Mouse (Mus musculus) C2C12 (cell line): ENCODE measurements around the gene Mt2. TPM values are rescaled to one million over a fixed set of nuclear protein-coding genes. Genes with fewer than 3 reads are reported as not detected.
A peak's percentile ranks its signal among the peaks of the same experiment; 100 is the strongest.

Experiments
- H3K27me3 ChIP-seq: one replicate; pipeline ENCODE4 v1.6.1; 2011; ENCODE audit not compliant: control insufficient read depth, insufficient read depth, insufficient read length
- H3K36me3 ChIP-seq: one replicate; pipeline ENCODE4 v1.6.1; 2011; ENCODE audit not compliant: control insufficient read depth, insufficient read depth
- H3K4me3 ChIP-seq: one replicate; pipeline ENCODE4 v1.5.1; 2011; ENCODE audit warnings: mild to moderate bottlenecking, control low read depth; ENCODE audit not compliant: poor library complexity, insufficient read depth, severe bottlenecking
- H3K79me2 ChIP-seq: one replicate; pipeline ENCODE4 v1.6.1; 2011; ENCODE audit not compliant: control insufficient read depth, insufficient read depth
- H3K79me3 ChIP-seq: one replicate; pipeline ENCODE4 v1.6.1; 2011; ENCODE audit warnings: low read depth, control low read depth
- H3ac ChIP-seq: one replicate; pipeline ENCODE3; 2011; ENCODE audit warnings: low read depth; ENCODE audit not compliant: control insufficient read depth, insufficient read length
- CEBPB ChIP-seq: IDR thresholded peaks from one replicate; pipeline ENCODE4 v1.6.1; 2011; ENCODE audit warnings: low read depth, mild to moderate bottlenecking, control low read depth, moderate library complexity
- CTCF ChIP-seq: IDR thresholded peaks from one replicate; pipeline ENCODE4 v1.5.1; 2011; ENCODE audit not compliant: control insufficient read depth, insufficient read depth, insufficient read length
- FOSL1 ChIP-seq: IDR thresholded peaks from one replicate; pipeline ENCODE4 v1.8.0; 2011; ENCODE audit warnings: mild to moderate bottlenecking, low read length; ENCODE audit not compliant: poor library complexity, insufficient read depth, severe bottlenecking
- MAX ChIP-seq: IDR thresholded peaks from one replicate; pipeline ENCODE4 v1.6.1; 2011; ENCODE audit warnings: mild to moderate bottlenecking, control low read depth
- MYOD1 ChIP-seq: IDR thresholded peaks from one replicate; pipeline ENCODE4 v1.6.1; 2011; ENCODE audit warnings: low read depth; ENCODE audit not compliant: control insufficient read depth, insufficient read length
- MYOG ChIP-seq: IDR thresholded peaks from one replicate; pipeline ENCODE4 v1.6.1; 2011; ENCODE audit not compliant: control insufficient read depth, insufficient read length; ENCODE audit errors: extremely low read depth
- USF1 ChIP-seq: IDR thresholded peaks from one replicate; pipeline ENCODE4 v1.6.1; 2011; ENCODE audit warnings: low read depth, mild to moderate bottlenecking, control low read depth, moderate library complexity
- polyA plus RNA-seq: library from polyadenylated mRNA; unstranded; fragments of >200 nt; fragmentation: generic; extraction: Trizol; gene quantifications from one replicate; pipeline ENCODE4 v1.2.1, GENCODE M21; 2012; ENCODE audit warnings: missing spikeins

Mt2 gene
- polyA plus RNA-seq, 1 experiment, result 338 TPM

DNA sequence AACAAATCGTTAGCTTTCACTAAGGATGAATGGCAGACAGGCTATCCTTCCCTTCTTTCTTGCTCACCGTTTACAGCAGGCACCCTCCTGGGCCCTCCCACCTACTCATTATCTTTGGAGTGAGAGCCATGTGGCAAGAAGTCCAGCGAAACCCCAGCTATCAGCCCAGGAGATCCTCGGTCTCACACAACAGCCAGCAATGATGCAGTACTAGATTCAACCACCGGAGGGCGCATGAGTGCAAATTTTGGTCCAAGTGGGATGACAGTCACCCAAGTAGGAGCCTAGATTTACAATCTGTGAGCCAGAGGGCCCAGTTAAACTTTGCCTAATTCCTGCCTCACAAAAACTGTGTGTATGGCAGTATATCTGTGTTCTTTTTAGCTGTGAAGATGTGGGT lies 5.2 kb upstream of the Mt2 start:
- TF ChIP-seq CTCF (peak; percentile 69), MYOD1 (no peak), MYOG (no peak)
- Histone ChIP-seq H3ac (no peak overlapping the region), H3K36me3 (no peaks in the 10 kb centered on the region), H3K79me3 (no peaks in the 10 kb centered on the region), H3K4me3 (no peak overlapping the region), H3K79me2 (no peaks in the 10 kb centered on the region), H3K27me3 (no peaks in the 10 kb centered on the region)

GRCm38 (mm10) chr8:94169547-94169946 lies 2.9 kb upstream of the Mt2 start:
- no peak overlapping the region for H3K4me3 ChIP-seq
- H3K79me3 ChIP-seq, result no peaks in the 10 kb centered on the region
- TF ChIP-seq FOSL1 (no peak), CTCF (no peak), MYOG (no peak), MYOD1 (no peak), USF1 (no peak), CEBPB (no peak), MAX (no peak)
- no peaks in the 10 kb centered on the region for H3K36me3 ChIP-seq
- H3ac ChIP-seq, result no peak overlapping the region
- no peaks in the 10 kb centered on the region for H3K79me2 ChIP-seq
- no peaks in the 10 kb centered on the region for H3K27me3 ChIP-seq

GRCm38 (mm10) chr8:94171321-94171755 lies 1.1 kb upstream of the Mt2 start:
- TF ChIP-seq MYOG, result no peak
- TF ChIP-seq MAX, result no peak
- TF ChIP-seq USF1, result no peak
- no peak for TF ChIP-seq CTCF
- no peak for TF ChIP-seq MYOD1
- no peak overlapping the region for H3ac ChIP-seq
- H3K79me3 ChIP-seq, result no peaks in the 10 kb centered on the region
- H3K4me3 ChIP-seq, result no peak overlapping the region
- no peaks in the 10 kb centered on the region for H3K27me3 ChIP-seq
- no peaks in the 10 kb centered on the region for H3K36me3 ChIP-seq
- no peaks in the 10 kb centered on the region for H3K79me2 ChIP-seq

DNA sequence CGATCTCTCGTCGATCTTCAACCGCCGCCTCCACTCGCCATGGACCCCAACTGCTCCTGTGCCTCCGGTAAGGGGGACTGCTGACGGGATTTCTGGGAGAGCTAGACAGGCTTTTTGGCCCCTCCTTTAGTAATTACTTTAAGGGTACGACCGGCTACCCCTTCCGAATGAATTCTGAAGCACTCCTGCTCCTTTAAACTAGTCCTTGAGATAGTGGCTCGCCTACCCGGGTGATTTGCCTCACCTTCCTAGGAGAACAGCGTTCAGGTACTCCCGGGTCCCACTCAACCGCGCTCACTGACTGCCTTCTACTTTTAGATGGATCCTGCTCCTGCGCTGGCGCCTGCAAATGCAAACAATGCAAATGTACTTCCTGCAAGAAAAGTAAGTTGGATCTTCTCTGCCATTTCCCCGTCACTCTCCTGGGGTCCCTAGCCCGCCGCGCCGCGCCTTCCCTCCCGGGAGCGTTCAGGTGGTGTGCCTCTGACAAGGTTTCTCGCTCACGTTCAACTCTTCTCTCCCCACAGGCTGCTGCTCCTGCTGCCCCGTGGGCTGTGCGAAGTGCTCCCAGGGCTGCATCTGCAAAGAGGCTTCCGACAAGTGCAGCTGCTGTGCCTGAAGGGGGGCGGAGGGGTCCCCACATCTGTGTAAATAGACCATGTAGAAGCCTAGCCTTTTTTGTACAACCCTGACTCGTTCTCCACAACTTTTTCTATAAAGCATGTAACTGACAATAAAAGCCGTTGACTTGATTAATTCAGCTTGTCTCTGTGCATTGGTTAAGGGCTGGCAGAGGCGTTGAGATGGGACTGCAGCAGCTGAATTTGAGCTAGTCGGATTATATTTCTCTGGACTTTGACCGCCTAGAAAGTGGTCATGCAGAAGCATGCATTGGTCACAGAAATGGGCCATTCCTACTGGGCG lies 607 bp downstream of the Mt2 start:
- H3K36me3 ChIP-seq, result no peaks in the 10 kb centered on the region

GRCm38 (mm10) chr8:94173848-94174403 lies 1.5 kb downstream of the Mt2 start:
- H3ac ChIP-seq, result no peak overlapping the region
- H3K79me2 ChIP-seq, result no peaks in the 10 kb centered on the region
- H3K27me3 ChIP-seq, result no peaks in the 10 kb centered on the region
- H3K36me3 ChIP-seq, result no peaks in the 10 kb centered on the region
- no peaks in the 10 kb centered on the region for H3K79me3 ChIP-seq
- TF ChIP-seq MYOG, result no peak
- no peak for TF ChIP-seq MYOD1
- TF ChIP-seq USF1, result no peak
- TF ChIP-seq MAX, result no peak
- TF ChIP-seq CEBPB, result no peak
- peak overlapping the region; percentile 59 for H3K4me3 ChIP-seq

More for the DNA sequence above, 607 bp downstream of the Mt2 start:
- no peaks in the 10 kb centered on the region for H3K79me3 ChIP-seq
- H3ac ChIP-seq, result peak overlapping the region; percentile 52
- no peaks in the 10 kb centered on the region for H3K79me2 ChIP-seq
- no peak for TF ChIP-seq CEBPB
- TF ChIP-seq MYOD1, result no peak
- no peak for TF ChIP-seq USF1
- no peak for TF ChIP-seq MYOG
- TF ChIP-seq CTCF, result no peak
- TF ChIP-seq FOSL1, result no peak
- TF ChIP-seq MAX, result no peak
- no peaks in the 10 kb centered on the region for H3K27me3 ChIP-seq
- H3K4me3 ChIP-seq, result peak overlapping the region; percentile 59

GRCm38 (mm10) chr8:94174619-94175213 lies 2.3 kb downstream of the Mt2 start:
- H3K27me3 ChIP-seq, result no peaks in the 10 kb centered on the region
- H3K36me3 ChIP-seq, result no peaks in the 10 kb centered on the region
- no peak for TF ChIP-seq MYOD1
- no peak for TF ChIP-seq USF1
- no peak for TF ChIP-seq MAX
- no peak for TF ChIP-seq FOSL1
- TF ChIP-seq CTCF, result no peak
- no peak for TF ChIP-seq CEBPB
- no peak for TF ChIP-seq MYOG
- peak overlapping the region; percentile 59 for H3K4me3 ChIP-seq
- peaks cover 6% of the 10 kb centered on the region for H3K79me2 ChIP-seq
- H3ac ChIP-seq, result no peak overlapping the region
- no peaks in the 10 kb centered on the region for H3K79me3 ChIP-seq
